Mouse (Mus musculus) left cerebral cortex, postnatal 10 days (tissue): ENCODE measurements at regions not wholly inside any gene's neighbourhood (a gene's known extent, or its start where the extent isn't known, plus 50 kb on each side); places are given as distances from the start of the nearest gene placed in this dataset.
"Not testable (repeated sequence)": the region's sequence is repeated elsewhere in the genome, so short reads cannot be mapped to it uniquely, and the experiment has no call there.

Source experiments
- DNase-seq, 2 experiments: peaks; one replicate each; pipeline ENCODE4 v3.0.0; 2021 to 2022; ENCODE audit warnings: low spot score in 2 of 2, mixed read lengths in 1 of 2; ENCODE audit errors: extremely low spot score in 1 of 2
- intact Hi-C: fragments of 180-260 bp; cut with DNase I; formaldehyde crosslinking; loops from one replicate; pipeline ENCODE4 v1.15.1; 2025

- DNase-seq: peak in 1 of 2 experiments; percentile 43
- intact Hi-C loops: not testable (repeated sequence)
Measured at GRCm38 (mm10) chr4:145455573-145455972, 55.0 kb upstream of the Zfp990 start.

- intact Hi-C loops: no loop called here
- DNase-seq: no peak
Measured at GRCm38 (mm10) chr4:145448586-145448985, 62.0 kb upstream of the Zfp990 start.

- DNase-seq, intact Hi-C loops: not testable (repeated sequence)
Measured at GRCm38 (mm10) chr4:145436718-145437117, 73.8 kb upstream of the Zfp990 start.

GRCm38 (mm10) chr4:145434519-145434918 lies 76.0 kb upstream of the Zfp990 start:
- intact Hi-C loops: no loop called here
- no peak for DNase-seq

GRCm38 (mm10) chr4:145434071-145434470 lies 76.5 kb upstream of the Zfp990 start:
- intact Hi-C loops: no loop called here
- DNase-seq: no peak

- DNase-seq: not testable (repeated sequence)
- intact Hi-C loops: loop anchor here (2.0 kb wide), 1 partner anchor 24 kb away; no protein-coding TSS in a partner anchor
Measured at GRCm38 (mm10) chr4:145433235-145433634, 77.3 kb upstream of the Zfp990 start.

GRCm38 (mm10) chr4:145431910-145432765 lies 78.4 kb upstream of the Zfp990 start:
- no peak for DNase-seq
- intact Hi-C loops: loop anchor here (2.0 kb wide), 1 partner anchor 23 kb away; no protein-coding TSS in a partner anchor

- intact Hi-C loops, DNase-seq: not testable (repeated sequence)
Measured at GRCm38 (mm10) chr4:145417837-145418236, 92.7 kb upstream of the Zfp990 start.

GRCm38 (mm10) chr4:145411141-145411540 lies 96.2 kb upstream of the Tnfrsf8 start:
- no peak for DNase-seq
- intact Hi-C loops: no loop called here

GRCm38 (mm10) chr4:145409796-145410475 lies 95.0 kb upstream of the Tnfrsf8 start:
- no peak for DNase-seq
- intact Hi-C loops: loop anchor here (2.0 kb wide), 2 partner anchors 23 to 171 kb away; no protein-coding TSS in a partner anchor

- intact Hi-C loops, DNase-seq: not testable (repeated sequence)
Measured at GRCm38 (mm10) chr4:145406050-145406449, 91.1 kb upstream of the Tnfrsf8 start.

GRCm38 (mm10) chr4:145404230-145404629 lies 89.3 kb upstream of the Tnfrsf8 start:
- intact Hi-C loops, DNase-seq: not testable (repeated sequence)

GRCm38 (mm10) chr4:145378876-145379275 lies 63.9 kb upstream of the Tnfrsf8 start:
- DNase-seq, intact Hi-C loops: not testable (repeated sequence)

- intact Hi-C loops, DNase-seq: not testable (repeated sequence)
Measured at GRCm38 (mm10) chr4:145377306-145378067, 62.5 kb upstream of the Tnfrsf8 start.

GRCm38 (mm10) chr4:145369753-145370152 lies 54.8 kb upstream of the Tnfrsf8 start:
- no peak for DNase-seq
- intact Hi-C loops: no loop called here

GRCm38 (mm10) chr4:145367274-145367822 lies 52.4 kb upstream of the Tnfrsf8 start:
- intact Hi-C loops: no loop called here
- peak in 1 of 2 experiments; percentile 26 for DNase-seq

GRCm38 (mm10) chr4:145366301-145366700 lies 51.3 kb upstream of the Tnfrsf8 start:
- intact Hi-C loops: no loop called here
- no peak for DNase-seq

GRCm38 (mm10) chr4:145365793-145366192 lies 50.8 kb upstream of the Tnfrsf8 start:
- DNase-seq, intact Hi-C loops: not testable (repeated sequence)
